Mouse (Mus musculus) embryonic fibroblast, embryonic 13.5 days (primary cell): ENCODE data around the gene Lmo1. TPM values are rescaled to one million over a fixed set of nuclear protein-coding genes. Genes with fewer than 3 reads are reported as not detected.

Source experiments
- H3K27ac ChIP-seq: 2 replicates; pipeline ENCODE4 v1.5.1; 2012; ENCODE audit warnings: low read length, control low read depth, inconsistent platforms; ENCODE audit not compliant: insufficient read depth
- H3K4me1 ChIP-seq: 2 replicates; pipeline ENCODE4 v1.6.1; 2011; ENCODE audit warnings: low read length; ENCODE audit not compliant: control insufficient read depth, insufficient read depth
- H3K4me3 ChIP-seq: 2 replicates; pipeline ENCODE4 v1.5.1; 2011; ENCODE audit warnings: mild to moderate bottlenecking, control low read depth, low read length; ENCODE audit not compliant: insufficient read depth
- CTCF ChIP-seq: IDR thresholded peaks from 2 replicates; pipeline ENCODE4 v1.5.1; 2011; ENCODE audit warnings: mild to moderate bottlenecking, control low read depth, low read length, moderate library complexity, borderline replicate concordance; ENCODE audit not compliant: insufficient read depth
- POLR2A ChIP-seq: IDR thresholded peaks from 2 replicates; pipeline ENCODE4 v1.6.1; 2011; ENCODE audit warnings: low read depth, mild to moderate bottlenecking, control low read depth, low read length, moderate library complexity
- polyA plus RNA-seq: library from polyadenylated mRNA; stranded (reverse); fragments of >200 nt; gene quantifications from 2 replicates; pipeline ENCODE4 v1.2.4, GENCODE M21; 2011; ENCODE audit warnings: low read depth; ENCODE audit not compliant: missing spikeins, insufficient read length

The Lmo1 gene
- polyA plus RNA-seq, 1 experiment, result 5.3 TPM

DNA sequence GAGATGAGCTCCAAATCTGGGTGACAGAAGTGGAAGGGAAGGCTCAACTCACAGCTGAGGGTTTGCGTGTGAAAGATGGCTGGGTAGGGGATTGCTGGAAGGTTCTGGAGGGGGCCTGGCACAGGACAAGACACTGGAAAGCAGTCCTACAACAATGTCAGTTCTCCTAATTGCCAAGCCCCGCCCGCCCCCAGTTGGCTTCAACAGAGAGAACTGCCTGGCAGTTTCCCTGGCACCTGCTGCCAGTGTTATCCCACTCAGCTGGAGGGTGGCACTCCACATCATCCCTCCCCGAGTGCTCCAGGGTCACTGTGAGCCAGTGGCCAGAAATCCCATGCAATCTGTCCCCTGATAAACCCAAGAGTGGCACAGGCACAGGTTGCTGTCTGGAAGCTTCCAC, 23.9 kb downstream of the Lmo1 start:
- Histone ChIP-seq H3K27ac (no peak overlapping the region), H3K4me1 (no peaks in the 10 kb centered on the region), H3K4me3 (no peak overlapping the region)
- TF ChIP-seq CTCF, result no peak
- TF ChIP-seq POLR2A, result no peak

DNA sequence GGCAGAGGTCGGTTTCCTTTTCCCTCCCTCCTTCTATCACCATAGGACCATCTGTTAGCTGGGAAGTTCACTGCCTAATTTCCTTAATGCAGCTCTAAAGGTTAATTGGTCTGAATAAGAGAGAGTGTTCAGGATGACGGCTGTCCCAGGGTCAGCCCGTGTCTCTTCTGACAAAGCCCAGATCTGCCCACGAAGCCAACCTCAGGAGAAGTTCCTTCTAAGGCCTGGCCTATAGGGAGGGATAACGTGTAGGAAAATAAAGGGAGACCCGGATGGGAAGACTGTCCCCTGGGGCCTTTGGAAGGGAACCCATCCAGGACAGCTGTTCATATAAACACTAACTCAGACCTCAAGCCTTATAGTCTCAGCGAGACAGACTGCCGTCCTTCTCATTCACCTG, 29.8 kb downstream of the Lmo1 start:
- H3K4me3 ChIP-seq, result no peak overlapping the region
- no peaks in the 10 kb centered on the region for H3K4me1 ChIP-seq
- TF ChIP-seq CTCF (no peak), POLR2A (no peak)
- no peak overlapping the region for H3K27ac ChIP-seq

DNA sequence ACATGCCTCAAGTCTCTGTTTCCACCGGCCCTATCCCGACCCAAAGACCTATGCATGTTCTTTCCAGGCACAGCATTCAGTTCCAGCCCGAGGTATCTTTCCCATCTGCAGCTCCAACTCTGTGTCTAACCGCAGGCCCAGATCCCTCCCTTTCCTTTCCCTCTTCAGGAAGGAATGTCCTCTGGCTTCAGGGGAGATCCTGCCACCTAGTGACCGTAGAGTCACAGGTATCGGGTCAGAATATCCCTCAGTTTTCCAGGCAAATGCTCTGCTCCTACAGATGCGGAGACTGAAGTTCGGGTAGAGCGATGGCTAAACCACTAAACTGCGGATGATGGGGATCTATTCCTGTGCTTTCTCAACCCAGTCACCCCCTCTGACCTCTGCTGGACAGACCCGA, 30.3 kb downstream of the Lmo1 start:
- no peaks in the 10 kb centered on the region for H3K4me1 ChIP-seq
- H3K27ac ChIP-seq, result no peak overlapping the region
- H3K4me3 ChIP-seq, result no peak overlapping the region
- TF ChIP-seq POLR2A (no peak), CTCF (no peak)

DNA sequence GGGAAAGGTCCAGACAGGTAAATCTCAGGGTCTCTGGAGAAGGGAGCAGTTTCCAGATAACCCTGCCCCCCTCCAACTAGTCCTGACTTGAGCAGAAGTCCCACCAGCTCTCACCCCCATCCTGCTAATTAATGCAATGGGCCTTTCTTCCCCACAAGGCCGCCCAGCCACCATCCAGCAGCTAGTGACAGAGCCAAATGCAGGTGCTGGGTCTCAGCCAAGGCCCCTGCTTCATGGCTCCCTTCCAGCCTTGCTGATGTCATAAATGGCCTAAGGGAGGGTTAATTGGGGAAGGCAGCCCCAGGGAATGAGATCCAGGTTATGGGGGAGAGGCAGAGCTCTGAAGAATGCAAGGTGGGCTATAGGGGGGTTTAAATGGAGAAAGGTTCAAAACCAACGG, 32.4 kb downstream of the Lmo1 start:
- Histone ChIP-seq H3K4me1 (no peaks in the 10 kb centered on the region), H3K4me3 (no peak overlapping the region), H3K27ac (no peak overlapping the region)
- TF ChIP-seq POLR2A (no peak), CTCF (no peak)

DNA sequence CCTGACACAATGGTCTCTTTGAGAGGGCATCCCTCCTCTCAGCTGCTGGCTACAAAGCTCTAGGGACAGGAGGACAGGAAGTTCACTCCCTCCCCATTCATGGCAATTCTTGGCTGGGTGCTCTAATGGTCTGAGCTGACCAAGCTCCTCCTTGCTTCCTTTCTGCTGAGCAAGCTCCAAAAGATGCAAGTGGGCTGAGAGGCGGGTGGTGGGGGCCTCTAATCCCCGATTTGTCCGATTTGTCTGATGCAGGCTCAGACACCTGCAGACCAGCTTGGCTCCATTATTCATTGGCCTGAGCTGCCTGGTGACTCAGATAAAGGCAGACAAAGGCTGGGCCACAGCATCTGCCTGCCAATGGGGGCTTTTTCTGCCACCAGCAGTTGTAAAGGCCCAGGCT, 33.3 kb downstream of the Lmo1 start:
- Histone ChIP-seq H3K4me3 (no peak overlapping the region), H3K4me1 (no peaks in the 10 kb centered on the region), H3K27ac (no peak overlapping the region)
- no peak for TF ChIP-seq CTCF

DNA sequence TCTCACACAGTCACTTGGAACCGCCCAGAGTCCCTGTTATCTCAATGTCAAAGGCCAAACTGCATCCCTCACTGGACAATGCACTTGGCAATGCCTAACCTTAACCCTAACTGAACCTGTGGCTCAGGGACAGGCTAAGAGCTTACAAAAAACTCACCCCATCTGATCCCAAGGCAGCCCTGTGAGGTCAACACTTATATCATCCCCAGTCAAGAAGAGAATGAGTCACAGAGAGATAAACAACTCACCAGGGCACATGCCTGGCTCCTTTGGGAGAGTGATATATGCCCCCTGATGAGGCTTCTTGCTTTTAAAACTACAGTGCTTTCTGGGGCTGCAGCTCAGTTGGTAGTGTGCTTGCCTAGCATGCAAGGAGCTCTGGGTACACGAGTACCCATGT, 34.0 kb downstream of the Lmo1 start:
- Histone ChIP-seq H3K4me1 (no peaks in the 10 kb centered on the region), H3K27ac (no peak overlapping the region), H3K4me3 (no peak overlapping the region)
- no peak for TF ChIP-seq CTCF
- no peak for TF ChIP-seq POLR2A

DNA sequence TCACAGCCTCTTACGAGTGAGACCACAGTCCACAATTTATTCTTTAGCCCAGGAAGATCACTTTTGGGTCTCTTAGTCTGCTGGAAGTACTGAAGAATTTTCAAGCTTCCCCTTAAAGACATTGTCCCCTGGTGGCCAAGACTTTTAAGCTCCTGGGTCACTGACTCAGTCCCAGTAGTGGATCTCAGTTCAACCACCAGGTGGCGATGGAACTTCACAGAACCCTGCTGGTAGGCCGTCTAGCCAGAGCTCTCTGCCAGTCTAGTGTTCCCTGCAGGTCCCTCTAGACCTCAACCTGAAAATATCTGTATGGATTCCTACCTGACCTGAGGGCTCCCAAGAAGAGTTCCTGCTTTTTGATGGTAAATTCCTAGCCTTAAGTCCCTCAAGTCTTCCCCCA, 35.6 kb downstream of the Lmo1 start:
- Histone ChIP-seq H3K4me3 (no peak overlapping the region), H3K4me1 (no peaks in the 10 kb centered on the region), H3K27ac (no peak overlapping the region)
- no peak for TF ChIP-seq POLR2A
- peak; percentile 77; the same call in 1 of the 2 replicates for TF ChIP-seq CTCF

DNA sequence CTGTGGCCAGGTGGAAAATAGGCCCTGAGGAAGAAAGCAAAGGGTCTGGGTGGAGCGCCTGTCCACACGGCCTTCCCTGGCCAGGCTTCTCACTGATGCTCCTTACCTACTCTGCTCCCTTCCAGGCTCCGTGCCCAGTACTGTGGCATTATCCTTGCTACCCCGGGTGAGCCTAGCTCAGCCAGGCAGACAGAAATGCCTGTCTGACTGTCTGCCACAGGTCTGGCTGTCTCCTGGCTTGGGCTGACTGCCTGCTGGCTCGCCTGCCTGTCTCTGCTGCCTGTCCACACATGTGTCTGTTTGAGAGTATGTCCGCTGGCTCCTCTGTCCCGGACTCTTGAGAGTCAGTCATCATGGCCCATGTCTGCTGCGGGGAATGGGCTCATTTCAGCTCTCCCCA, 37.6 kb downstream of the Lmo1 start:
- TF ChIP-seq CTCF (no peak), POLR2A (no peak)
- Histone ChIP-seq H3K4me3 (no peak overlapping the region), H3K27ac (no peak overlapping the region), H3K4me1 (no peaks in the 10 kb centered on the region)

DNA sequence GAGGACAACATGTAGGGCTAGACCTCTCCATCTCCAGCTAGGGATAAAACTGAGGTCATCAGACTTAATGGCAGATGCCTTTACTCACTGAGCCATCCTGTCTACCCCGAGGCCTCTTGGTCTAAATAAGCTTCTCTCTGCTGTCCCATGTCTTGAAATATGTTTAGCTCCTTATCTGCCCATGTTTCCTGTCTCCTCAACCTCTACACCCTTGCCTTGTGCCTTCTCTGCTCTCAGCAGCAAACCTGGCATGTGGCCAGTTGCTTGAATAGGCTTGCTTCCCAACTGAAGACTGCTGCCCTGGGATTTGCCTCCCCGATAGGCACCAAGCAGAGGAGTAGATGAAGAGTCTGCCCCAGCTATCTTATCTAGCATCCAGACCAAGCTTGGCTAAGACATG, 43.4 kb downstream of the Lmo1 start:
- Histone ChIP-seq H3K4me3 (no peak overlapping the region), H3K4me1 (no peaks in the 10 kb centered on the region), H3K27ac (no peak overlapping the region)
- TF ChIP-seq CTCF (no peak), POLR2A (no peak)

DNA sequence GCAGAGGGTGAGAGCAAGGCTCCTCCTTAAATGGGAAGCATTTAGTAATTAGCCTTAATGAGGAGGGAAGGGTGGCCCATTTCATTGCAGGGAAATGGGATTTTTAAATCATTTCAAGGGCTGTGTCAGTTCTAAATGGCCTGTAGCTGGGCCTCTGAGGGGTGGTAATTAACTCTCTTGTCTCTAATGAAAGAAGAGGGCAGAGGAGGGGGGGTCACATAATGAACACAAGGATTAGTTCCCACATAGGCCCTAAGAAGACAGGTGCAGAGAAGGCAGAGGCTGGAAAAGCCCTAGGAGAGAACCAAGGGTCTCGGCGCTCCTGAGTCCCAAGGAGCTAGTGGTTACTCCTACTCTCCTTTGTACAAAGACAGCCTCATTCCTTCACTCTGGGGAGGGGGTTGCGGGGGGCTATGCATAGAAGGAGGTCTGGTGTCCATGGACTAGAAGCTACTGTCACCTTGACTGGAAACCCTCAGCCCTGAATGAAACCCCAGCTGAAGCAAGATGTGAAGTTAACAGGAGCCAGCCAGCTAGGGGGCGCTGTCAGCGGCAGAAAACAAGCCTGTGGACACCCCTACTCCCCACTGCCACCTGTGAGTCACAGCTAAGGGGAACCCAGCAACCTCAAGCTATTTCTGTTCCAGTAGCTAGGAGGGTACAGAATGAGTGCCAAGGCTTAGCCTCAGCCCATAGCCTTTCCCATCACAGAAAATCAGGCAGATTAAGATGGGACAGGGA, 44.9 kb downstream of the Lmo1 start:
- Histone ChIP-seq H3K4me3 (no peak overlapping the region), H3K27ac (no peak overlapping the region), H3K4me1 (no peaks in the 10 kb centered on the region)
- no peak for TF ChIP-seq POLR2A
- no peak for TF ChIP-seq CTCF
